Mouse (Mus musculus) forelimb bud, embryonic 11.5 days (tissue): ENCODE results near the gene Frg2f1.

Experiments
- DNase-seq: peaks from one replicate; pipeline ENCODE4 v3.0.0-alpha.2; 2012; ENCODE audit warnings: low read depth, low spot score

Gene Frg2f1

GRCm38 (mm10) chr4:119492933-119493327 lies 46.4 kb downstream of the Frg2f1 start:
- no peak for DNase-seq

GRCm38 (mm10) chr4:119492291-119492932 lies 46.9 kb downstream of the Frg2f1 start, which contains the start of gene Rimkla:
TSS of gene Rimkla (minus strand) at chr4:119492628.
- DNase-seq: peak; percentile 23

DNA sequence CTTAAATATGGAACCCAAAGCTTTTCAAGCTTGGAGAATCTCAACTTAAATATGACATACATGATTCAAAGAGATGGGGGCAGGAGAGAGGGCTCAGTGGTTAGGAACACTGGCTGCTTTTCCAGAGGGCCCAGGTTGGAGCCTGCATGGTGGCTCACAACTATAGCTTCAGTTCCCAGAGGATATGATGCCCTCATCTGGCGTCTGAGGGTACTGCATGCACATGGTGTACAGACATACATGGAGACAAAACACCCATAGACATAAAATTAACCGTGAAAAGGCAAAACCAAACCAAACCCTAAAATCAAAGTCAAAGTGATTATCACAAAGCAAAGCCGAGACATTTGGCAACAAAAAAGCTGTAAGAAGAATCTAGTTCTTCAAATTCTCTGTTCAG lies 48.5 kb downstream of the Frg2f1 start:
- peak; percentile 21 for DNase-seq

- DNase-seq: no peak
These were observed 49.7 kb downstream of the Frg2f1 start for GRCm38 (mm10) chr4:119489666-119490065.

GRCm38 (mm10) chr4:119484882-119485281 lies 54.4 kb downstream of the Frg2f1 start:
- DNase-seq: no peak

GRCm38 (mm10) chr4:119483051-119483450 lies 56.3 kb downstream of the Frg2f1 start:
- no peak for DNase-seq
